Mouse (Mus musculus) CH12.LX (cell line): ENCODE results near the gene Sec14l5.

ENCODE experiments used
- CTCF ChIP-seq, 2 experiments: IDR thresholded peaks in 1 of 2; conservative IDR thresholded peaks in 1 of 2; 2 replicates each; pipeline ENCODE4 v1.5.1; 2011 to 2012; ENCODE audit warnings: low read depth in 2 of 2, low read length in 2 of 2, improper control_type of control experiment in 1 of 2, inconsistent platforms in 1 of 2, mild to moderate bottlenecking in 1 of 2, moderate library complexity in 1 of 2
- EP300 ChIP-seq: IDR thresholded peaks from 2 replicates; pipeline ENCODE4 v1.6.1; 2011; ENCODE audit warnings: low read length, improper control_type of control experiment
- MYC ChIP-seq: IDR thresholded peaks from 2 replicates; pipeline ENCODE4 v1.6.1; 2011; ENCODE audit warnings: low read depth, mild to moderate bottlenecking, improper control_type of control experiment, low read length
- RAD21 ChIP-seq: IDR thresholded peaks from 2 replicates; pipeline ENCODE4 v1.6.1; 2011; ENCODE audit warnings: low read depth, mild to moderate bottlenecking, low read length, improper control_type of control experiment, moderate library complexity
- RCOR1 ChIP-seq: conservative IDR thresholded peaks from 2 replicates; pipeline ENCODE4 v1.6.1; 2012; ENCODE audit warnings: low read depth, mild to moderate bottlenecking, inconsistent platforms, low read length, improper control_type of control experiment
- ZKSCAN1 ChIP-seq: IDR thresholded peaks from 2 replicates; pipeline ENCODE4 v1.6.1; 2012; ENCODE audit warnings: low read depth, inconsistent platforms, low read length, improper control_type of control experiment, borderline replicate concordance

DNA sequence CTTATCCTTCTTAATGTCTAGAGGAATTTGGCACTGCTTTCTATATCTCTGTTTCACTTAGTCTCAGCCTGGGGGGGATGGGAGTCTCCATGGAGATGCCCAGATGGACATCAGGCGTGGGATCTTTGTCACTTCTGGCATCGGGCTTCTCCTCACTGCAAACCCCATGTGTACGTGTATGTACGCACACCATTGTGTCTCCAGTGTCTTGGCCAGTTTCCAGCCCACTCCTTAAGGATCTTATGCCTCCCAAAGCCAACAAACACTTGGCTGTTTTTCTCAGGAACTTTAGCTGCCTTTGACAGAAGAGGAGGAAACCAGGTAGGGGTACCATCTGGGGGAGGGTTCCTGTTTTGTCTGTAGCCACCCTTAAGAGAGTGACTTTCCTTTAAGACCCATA lies 74.5 kb downstream of the Sec14l5 start:
- no peak for TF ChIP-seq RAD21
- no peak for TF ChIP-seq MYC
- TF ChIP-seq ZKSCAN1: no peak
- no peak for TF ChIP-seq CTCF (conservative IDR thresholded peaks at IDR 0.05 in 1 of 2, IDR thresholded peaks at IDR 0.05 in 1 of 2; ENCODE audit: low read depth in 2 of 2, low read length in 2 of 2)
- no peak for TF ChIP-seq RCOR1
- no peak for TF ChIP-seq EP300
